Mouse (Mus musculus) monocyte, adult 2 months (primary cell): ENCODE measurements around the gene Gcfc2.

Experiments
- DNase-seq, 2 experiments: peaks; one replicate each; pipeline ENCODE4 v3.0.0; 2022; ENCODE audit warnings: low spot score in 2 of 2, low read depth in 1 of 2

Gene Gcfc2

GRCm38 (mm10) chr6:81923523-81924142, at the start of gene Gcfc2:
Gcfc2 (plus strand) TSS chr6:81923669.
- DNase-seq = peak; percentile 48 to 78

GRCm38 (mm10) chr6:81895678-81896230, 27.7 kb upstream of the Gcfc2 start:
- DNase-seq = no peak

GRCm38 (mm10) chr6:81910302-81910855, 13.1 kb upstream of the Gcfc2 start:
- DNase-seq = no peak

- no peak for DNase-seq
Observed at GRCm38 (mm10) chr6:81911244-81911643, 12.2 kb upstream of the Gcfc2 start.

GRCm38 (mm10) chr6:81911713-81912112, 11.8 kb upstream of the Gcfc2 start:
- DNase-seq = no peak

GRCm38 (mm10) chr6:81912177-81912576, 11.3 kb upstream of the Gcfc2 start:
- no peak for DNase-seq

GRCm38 (mm10) chr6:81924304-81924703, 835 bp downstream of the Gcfc2 start:
- no peak for DNase-seq

GRCm38 (mm10) chr6:81929402-81929801, 5.9 kb downstream of the Gcfc2 start:
- no peak for DNase-seq

- no peak for DNase-seq
Observed at GRCm38 (mm10) chr6:81933281-81933680, 9.8 kb downstream of the Gcfc2 start.

- DNase-seq = no peak
Observed at GRCm38 (mm10) chr6:81941718-81942117, 18.2 kb downstream of the Gcfc2 start.

- no peak for DNase-seq
Observed at GRCm38 (mm10) chr6:81943281-81943680, 19.8 kb downstream of the Gcfc2 start.

- no peak for DNase-seq
Observed at GRCm38 (mm10) chr6:81944432-81944831, 21.0 kb downstream of the Gcfc2 start.

- DNase-seq = no peak
Observed at GRCm38 (mm10) chr6:81946906-81947305, 23.4 kb downstream of the Gcfc2 start.

- no peak for DNase-seq
Observed at GRCm38 (mm10) chr6:81955133-81955532, 31.7 kb downstream of the Gcfc2 start.

GRCm38 (mm10) chr6:81956399-81956798, 32.9 kb downstream of the Gcfc2 start:
- DNase-seq = no peak

GRCm38 (mm10) chr6:81957992-81958391, 34.5 kb downstream of the Gcfc2 start:
- DNase-seq = no peak

- no peak for DNase-seq
Observed at GRCm38 (mm10) chr6:81959866-81960265, 36.4 kb downstream of the Gcfc2 start.

- DNase-seq = no peak
Observed at GRCm38 (mm10) chr6:81960284-81960683, 36.8 kb downstream of the Gcfc2 start.

GRCm38 (mm10) chr6:81965296-81966067, 42.0 kb downstream of the Gcfc2 start, which contains the start of gene Mrpl19:
Mrpl19 (minus strand) TSS chr6:81965958.
- DNase-seq = peak; percentile 49 to 74

GRCm38 (mm10) chr6:81966068-81966544, 42.6 kb downstream of the Gcfc2 start:
- DNase-seq = no peak

- no peak for DNase-seq
Observed at GRCm38 (mm10) chr6:81971196-81971595, 47.7 kb downstream of the Gcfc2 start.

- no peak for DNase-seq
Observed at GRCm38 (mm10) chr6:81972595-81972994, 49.1 kb downstream of the Gcfc2 start.
